Mouse (Mus musculus) hindbrain, embryonic 14.5 days (tissue): ENCODE data around the gene Mgam. TPM values are rescaled to one million over a fixed set of nuclear protein-coding genes. Genes with fewer than 3 reads are reported as not detected.
"Not testable (repeated sequence)": the region's sequence is repeated elsewhere in the genome, so short reads cannot be mapped to it uniquely, and the experiment has no call there.

ENCODE experiments used
- ATAC-seq: fragments of 200-750 bp; cut with Nextera tagmentation; 2 replicates; pipeline ENCODE4 v1.8.0; 2017; ENCODE audit warnings: moderate number of reproducible peaks, mild to moderate bottlenecking, moderate TSS enrichment, moderate library complexity; ENCODE audit not compliant: low FRiP score
- DNase-seq: peaks from one replicate; pipeline ENCODE4 v3.0.0-alpha.2; 2015; ENCODE audit warnings: low spot score
- H3K27ac ChIP-seq: fragments of 300-500 bp; sonication (generic); 2 replicates; pipeline ENCODE4 v1.5.1; 2014; ENCODE audit warnings: mild to moderate bottlenecking, moderate library complexity
- H3K27me3 ChIP-seq: fragments of 300-500 bp; sonication (generic); 2 replicates; pipeline ENCODE4 v1.6.1; 2014; ENCODE audit warnings: mild to moderate bottlenecking, low read length, mixed read lengths; ENCODE audit not compliant: control insufficient read depth, insufficient read depth
- H3K36me3 ChIP-seq: fragments of 300-500 bp; sonication (generic); replicated peaks from 2 replicates; pipeline ENCODE4 v1.6.1; 2014; ENCODE audit not compliant: control insufficient read depth, insufficient read depth
- H3K4me1 ChIP-seq: fragments of 300-500 bp; sonication (generic); replicated peaks from 2 replicates; pipeline ENCODE4 v1.6.1; 2014; ENCODE audit warnings: antibody characterized with exemption, low read length, mixed read lengths; ENCODE audit not compliant: control insufficient read depth, insufficient read depth
- H3K4me2 ChIP-seq: fragments of 300-500 bp; sonication (generic); replicated peaks from 2 replicates; pipeline ENCODE4 v1.6.1; 2014; ENCODE audit warnings: mild to moderate bottlenecking, moderate library complexity
- H3K4me3 ChIP-seq: fragments of 300-500 bp; sonication (generic); replicated peaks from 2 replicates; pipeline ENCODE4 v1.5.1; 2014; ENCODE audit warnings: mild to moderate bottlenecking, low read length
- H3K9ac ChIP-seq: fragments of 300-500 bp; sonication (generic); 2 replicates; pipeline ENCODE4 v1.6.1; 2014
- H3K9me3 ChIP-seq: fragments of 300-500 bp; sonication (generic); 2 replicates; pipeline ENCODE4 v1.6.1; 2016; ENCODE audit warnings: low read length; ENCODE audit not compliant: control insufficient read depth
- WGBS: fragments of 180-500 bp; shearing (Covaris S2); extraction: QIAGEN DNeasy Blood & Tissue Kit; methylation state at CpG from one replicate; pipeline ENCODE4 v1.1.7; 2014; 5-methylcytosine and 5-hydroxymethylcytosine counted together
- polyA plus RNA-seq: library from polyadenylated mRNA; unstranded; fragments of >200 nt; fragmentation: Nextera tagmentation; extraction: Ambion mirVana; gene quantifications from 2 replicates; pipeline ENCODE4 v1.2.1, GENCODE M21; 2014

Gene Mgam
- polyA plus RNA-seq, 1 experiment from 2014 or later, result 0.28 TPM

DNA sequence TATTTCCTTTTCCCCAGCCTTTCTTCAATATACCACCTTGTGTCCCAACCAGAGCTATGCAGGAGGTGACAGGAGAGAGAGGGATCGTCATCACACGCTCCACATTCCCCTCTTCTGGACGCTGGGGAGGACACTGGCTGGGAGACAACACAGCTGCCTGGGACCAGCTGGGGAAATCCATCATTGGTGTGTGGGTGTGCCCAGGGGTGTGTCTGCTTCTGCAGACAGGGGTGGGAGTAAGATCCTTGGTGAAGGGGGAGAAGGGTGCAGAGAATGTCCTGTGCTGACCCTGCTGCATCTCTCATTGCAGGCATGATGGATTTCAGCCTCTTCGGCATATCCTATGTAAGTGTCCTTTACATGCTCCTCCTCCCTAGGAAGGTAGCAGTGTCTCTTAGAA is 63.4 kb downstream of the Mgam start:
- DNase-seq, ATAC-seq: not testable (repeated sequence)
- WGBS, result 51% methylated on average over 4 of the region's 4 CpGs

DNA sequence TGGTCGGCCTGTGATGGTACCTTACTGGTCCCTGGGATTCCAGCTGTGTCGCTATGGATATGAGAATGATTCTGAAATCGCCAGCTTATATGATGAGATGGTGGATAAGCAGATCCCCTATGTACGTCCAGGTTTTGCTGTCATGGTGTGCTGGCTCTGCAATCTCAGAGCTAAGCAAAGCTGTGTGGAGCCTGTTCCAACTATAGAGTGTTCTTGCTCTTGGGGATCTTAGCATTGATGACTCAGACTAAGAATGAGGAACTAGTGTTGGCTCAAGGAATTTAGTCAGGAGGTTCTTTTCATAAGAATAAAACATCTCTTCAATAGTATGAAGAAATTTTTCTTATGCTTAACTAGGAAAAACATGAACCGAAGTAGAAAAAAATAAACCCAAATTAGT is 84.9 kb downstream of the Mgam start:
- not testable (repeated sequence) for ATAC-seq, H3K4me1 ChIP-seq, DNase-seq, H3K9me3 ChIP-seq, H3K27me3 ChIP-seq, H3K36me3 ChIP-seq, H3K9ac ChIP-seq, H3K4me3 ChIP-seq, H3K27ac ChIP-seq, H3K4me2 ChIP-seq
- 89% methylated on average over 5 of the region's 5 CpGs for WGBS

More for the DNA sequence above, 63.4 kb downstream of the Mgam start:
- not testable (repeated sequence) for H3K4me2 ChIP-seq, H3K4me1 ChIP-seq, H3K27me3 ChIP-seq, H3K27ac ChIP-seq, H3K4me3 ChIP-seq, H3K9ac ChIP-seq, H3K9me3 ChIP-seq, H3K36me3 ChIP-seq

DNA sequence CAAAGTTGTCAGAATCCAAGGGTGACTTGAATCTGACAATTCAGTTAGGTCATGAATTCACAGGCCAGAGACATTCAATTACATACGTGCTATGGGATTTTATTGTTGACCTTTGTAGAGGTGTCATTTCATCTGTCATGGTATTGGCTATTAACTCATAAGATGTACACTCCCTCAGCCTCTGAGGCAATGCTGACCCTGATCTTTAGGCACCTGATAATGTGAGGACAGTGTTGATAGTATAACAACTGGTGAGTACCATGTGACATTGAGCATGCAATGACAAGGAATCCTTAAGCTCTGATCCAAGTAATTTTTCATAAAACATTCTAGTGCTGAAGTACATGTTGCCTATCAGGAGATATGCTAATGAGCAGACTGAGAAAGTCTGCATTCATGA is 87.1 kb downstream of the Mgam start:
- Histone ChIP-seq H3K9ac (no peak overlapping the region), H3K4me2 (no peak overlapping the region), H3K36me3 (no peaks in the 10 kb centered on the region), H3K4me3 (no peak overlapping the region), H3K27me3 (no peaks in the 10 kb centered on the region), H3K9me3 (no peaks in the 10 kb centered on the region), H3K4me1 (no peaks in the 10 kb centered on the region), H3K27ac (no peak overlapping the region)
- ATAC-seq (no peak), DNase-seq (no peak)
- 83% methylated on average over 1 of the region's 1 CpGs for WGBS

DNA sequence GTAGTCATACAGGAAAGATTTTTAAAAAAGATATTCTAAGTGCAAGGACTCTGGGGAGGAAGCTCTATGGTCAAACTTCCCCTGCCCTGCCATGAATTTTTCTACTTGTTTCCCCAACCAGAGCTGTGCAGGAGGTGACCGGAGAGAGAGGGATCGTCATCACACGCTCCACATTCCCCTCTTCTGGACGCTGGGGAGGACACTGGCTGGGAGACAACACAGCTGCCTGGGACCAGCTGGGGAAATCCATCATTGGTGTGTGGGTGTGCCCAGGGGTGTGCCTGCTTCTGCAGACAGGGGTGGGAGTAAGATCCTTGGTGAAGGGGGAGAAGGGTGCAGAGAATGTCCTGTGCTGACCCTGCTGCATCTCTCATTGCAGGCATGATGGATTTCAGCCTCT is 99.9 kb downstream of the Mgam start:
- WGBS, result 85% methylated on average over 4 of the region's 4 CpGs
- ATAC-seq, H3K36me3 ChIP-seq, H3K4me2 ChIP-seq, DNase-seq, H3K27me3 ChIP-seq, H3K4me1 ChIP-seq, H3K9ac ChIP-seq, H3K9me3 ChIP-seq, H3K4me3 ChIP-seq, H3K27ac ChIP-seq: not testable (repeated sequence)

DNA sequence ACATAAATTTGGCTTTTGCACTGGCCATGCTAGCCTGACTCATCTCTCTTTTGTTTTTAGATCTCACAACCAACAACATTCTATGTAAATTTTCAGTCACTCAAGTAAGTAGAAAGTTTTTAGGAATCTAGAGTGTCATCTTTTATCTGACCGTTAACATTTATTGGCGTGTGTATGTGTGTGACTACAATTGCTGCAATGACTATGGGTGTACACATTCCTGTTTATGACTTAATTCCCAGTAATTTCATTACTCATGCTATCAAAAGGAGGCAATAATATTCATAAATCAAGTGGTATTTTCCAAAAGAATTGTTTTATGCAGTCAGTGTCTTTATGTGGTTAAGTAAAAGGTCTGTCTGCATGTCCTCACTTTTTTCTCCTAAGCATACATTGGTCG is 110.9 kb downstream of the Mgam start:
- WGBS, result 94% methylated on average over 3 of the region's 3 CpGs
- Histone ChIP-seq H3K4me2 (no peak overlapping the region), H3K4me3 (no peak overlapping the region), H3K9ac (no peak overlapping the region), H3K27ac (no peak overlapping the region), H3K4me1 (no peaks in the 10 kb centered on the region), H3K27me3 (no peaks in the 10 kb centered on the region), H3K9me3 (no peaks in the 10 kb centered on the region), H3K36me3 (no peaks in the 10 kb centered on the region)
- DNase-seq (no peak), ATAC-seq (no peak)

DNA sequence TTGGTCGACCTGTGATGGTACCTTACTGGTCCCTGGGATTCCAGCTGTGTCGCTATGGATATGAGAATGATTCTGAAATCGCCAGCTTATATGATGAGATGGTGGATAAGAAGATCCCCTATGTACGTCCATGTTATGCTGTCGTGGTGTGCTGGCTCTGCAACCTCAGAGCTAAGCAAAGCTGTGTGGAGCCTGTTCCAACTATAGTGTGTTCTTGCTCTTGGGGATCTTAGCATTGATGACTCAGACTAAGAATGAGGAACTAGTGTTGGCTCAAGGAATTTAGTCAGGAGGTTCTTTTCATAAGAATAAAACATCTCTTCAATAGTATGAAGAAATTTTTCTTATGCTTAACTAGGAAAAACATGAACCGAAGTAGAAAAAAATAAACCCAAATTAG is 120.4 kb downstream of the Mgam start:
- H3K9ac ChIP-seq, ATAC-seq, H3K4me2 ChIP-seq, H3K27me3 ChIP-seq, DNase-seq, H3K27ac ChIP-seq, H3K9me3 ChIP-seq, H3K4me3 ChIP-seq, H3K36me3 ChIP-seq, H3K4me1 ChIP-seq: not testable (repeated sequence)
- 87% methylated on average over 6 of the region's 6 CpGs for WGBS

DNA sequence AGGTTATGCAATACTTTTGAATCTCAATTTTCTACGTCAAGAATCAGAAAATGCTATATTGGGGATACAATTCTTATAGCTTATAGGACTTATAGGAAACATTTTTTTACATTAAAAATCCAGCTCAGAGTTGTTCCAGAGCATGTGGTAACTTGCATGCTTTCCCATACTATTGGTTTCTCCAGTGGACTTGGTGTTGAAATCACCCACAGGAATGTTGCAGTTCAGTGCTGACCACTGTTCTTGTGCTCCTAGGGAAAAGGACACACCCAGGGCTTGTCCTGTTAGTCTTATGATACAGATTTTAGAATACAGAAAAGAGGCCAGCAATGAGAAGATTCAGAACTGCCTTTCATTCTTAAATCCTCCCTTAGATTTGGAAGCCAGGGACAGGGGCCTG is 127.3 kb downstream of the Mgam start:
- Histone ChIP-seq H3K9me3 (no peaks in the 10 kb centered on the region), H3K27ac (no peak overlapping the region), H3K27me3 (no peaks in the 10 kb centered on the region), H3K4me1 (no peaks in the 10 kb centered on the region), H3K9ac (no peak overlapping the region), H3K4me2 (no peak overlapping the region), H3K36me3 (no peaks in the 10 kb centered on the region), H3K4me3 (no peak overlapping the region)
- WGBS, result 96% methylated on average over 1 of the region's 1 CpGs
- ATAC-seq (no peak), DNase-seq (no peak)

DNA sequence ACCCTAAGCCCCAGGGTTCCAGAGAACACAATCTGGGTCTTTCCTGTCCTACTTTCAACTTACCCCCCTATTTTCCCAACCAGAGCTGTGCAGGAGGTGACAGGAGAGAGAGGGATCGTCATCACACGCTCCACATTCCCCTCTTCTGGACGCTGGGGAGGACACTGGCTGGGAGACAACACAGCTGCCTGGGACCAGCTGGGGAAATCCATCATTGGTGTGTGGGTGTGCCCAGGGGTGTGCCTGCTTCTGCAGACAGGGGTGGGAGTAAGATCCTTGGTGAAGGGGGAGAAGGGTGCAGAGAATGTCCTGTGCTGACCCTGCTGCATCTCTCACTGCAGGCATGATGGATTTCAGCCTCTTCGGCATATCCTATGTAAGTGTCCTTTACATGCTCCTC is 128.7 kb downstream of the Mgam start:
- not testable (repeated sequence) for H3K27me3 ChIP-seq, H3K4me3 ChIP-seq, ATAC-seq, H3K27ac ChIP-seq, H3K4me2 ChIP-seq, H3K9ac ChIP-seq, H3K9me3 ChIP-seq, H3K4me1 ChIP-seq, H3K36me3 ChIP-seq, DNase-seq
- 79% methylated on average over 4 of the region's 4 CpGs for WGBS

DNA sequence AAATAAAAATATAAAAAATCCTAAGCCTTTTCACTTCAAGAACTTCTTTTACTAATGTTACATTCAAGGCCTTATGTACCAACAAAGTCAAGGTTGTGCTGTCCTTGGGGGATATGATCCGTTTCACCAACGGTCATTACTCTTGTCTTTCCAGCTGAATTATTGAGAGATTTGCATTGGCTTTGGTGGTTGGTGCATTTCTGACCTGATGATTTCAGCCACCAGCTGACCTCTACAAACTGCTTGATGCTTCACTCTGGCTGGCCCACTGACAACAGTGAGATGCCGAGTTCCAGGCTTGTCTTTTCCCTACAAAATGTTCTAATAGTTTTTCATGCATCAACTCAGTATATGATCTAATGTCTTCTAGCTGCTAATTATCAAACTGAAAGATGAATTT is 146.0 kb downstream of the Mgam start:
- WGBS, result 88% methylated on average over 3 of the region's 3 CpGs
- H3K9me3 ChIP-seq, result no peaks in the 10 kb centered on the region
- H3K4me2 ChIP-seq, result no peak overlapping the region
- ATAC-seq (no peak), DNase-seq (no peak)
- H3K9ac ChIP-seq, result no peak overlapping the region
- no peaks in the 10 kb centered on the region for H3K4me1 ChIP-seq
- no peaks in the 10 kb centered on the region for H3K36me3 ChIP-seq
- no peak overlapping the region for H3K4me3 ChIP-seq
- H3K27ac ChIP-seq, result no peak overlapping the region
- no peaks in the 10 kb centered on the region for H3K27me3 ChIP-seq

DNA sequence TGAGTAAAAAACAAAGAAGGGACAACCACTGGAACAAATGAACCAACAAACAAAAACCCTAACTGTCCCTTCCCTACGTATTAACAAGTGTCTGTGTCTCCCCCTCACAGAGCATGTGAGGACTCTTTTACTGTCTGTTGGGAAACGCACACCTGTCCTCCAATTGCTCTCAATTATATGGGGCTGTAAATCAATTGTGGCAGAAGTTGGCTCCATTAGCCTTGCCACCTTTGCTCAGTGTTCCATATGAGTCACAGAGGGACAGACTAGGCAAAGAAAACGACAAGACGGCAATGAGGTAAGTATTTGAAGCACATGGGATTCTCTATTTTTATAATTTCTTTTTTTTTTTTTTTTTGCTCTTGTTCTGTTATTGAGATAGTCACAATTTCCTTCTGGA is 149.8 kb downstream of the Mgam start:
- Histone ChIP-seq H3K27me3 (no peaks in the 10 kb centered on the region), H3K36me3 (no peaks in the 10 kb centered on the region), H3K27ac (no peak overlapping the region), H3K9ac (no peak overlapping the region), H3K9me3 (no peaks in the 10 kb centered on the region), H3K4me3 (no peak overlapping the region), H3K4me2 (no peak overlapping the region), H3K4me1 (no peaks in the 10 kb centered on the region)
- 91% methylated on average over 4 of the region's 4 CpGs for WGBS
- no peak for ATAC-seq
- DNase-seq, result no peak
